Mouse (Mus musculus) Patski (cell line): ENCODE data around the gene Gabbr2. TPM values are rescaled to one million over a fixed set of nuclear protein-coding genes. Genes with fewer than 3 reads are reported as not detected.

Experiments used
- ATAC-seq: fragments of 100-300 bp; one replicate; pipeline ENCODE4 v1.8.0; 2021
- CTCF ChIA-PET: fragments of 350-600 bp; sonication (Branson Sonifier 250); formaldehyde crosslinking; loops from one replicate; lab custom pipeline; 2022; ENCODE audit warnings: inconsistent platforms; lab: Charles Lee
- POLR2A ChIA-PET: fragments of 350-600 bp; sonication (Branson Sonifier 250); formaldehyde crosslinking; loops from one replicate; lab custom pipeline; 2022; ENCODE audit warnings: antibody characterized with exemption, inconsistent platforms; lab: Charles Lee
- DNase-seq: peaks from one replicate; pipeline ENCODE4 v3.0.0-alpha.2; 2011; ENCODE audit warnings: low read depth, low spot score
- H3K27me3 ChIP-seq: fragments of 371-371 bp; one replicate; pipeline ENCODE4 v1.5.1; 2021
- CTCF ChIP-seq: fragments of 100-300 bp; IDR thresholded peaks from one replicate; pipeline ENCODE4 v1.5.1; 2021
- in situ Hi-C: fragments of 300-500 bp; cut with MboI; formaldehyde crosslinking; loops from 3 replicates; pipeline ENCODE4 v1.11.1; 2018; ENCODE audit warnings: low pct_unique_long_range_greater_than_20kb, mixed read lengths
- polyA plus RNA-seq: library from polyadenylated mRNA; unstranded; gene quantifications from one replicate; pipeline ENCODE4 v1.2.3, GENCODE M21; 2021

Gene Gabbr2
- polyA plus RNA-seq, 1 experiment from 2014 or later = not detected

- in situ Hi-C loops = no loop called here
Measured at GRCm38 (mm10) chr4:46846396-46846795, 145.3 kb downstream of the Gabbr2 start.

GRCm38 (mm10) chr4:46844982-46845643 is 146.6 kb downstream of the Gabbr2 start:
- TF ChIP-seq CTCF = no peak
- H3K27me3 ChIP-seq = no peaks in the 10 kb centered on the region
- CTCF ChIA-PET = no interaction called here
- ATAC-seq (no peak), DNase-seq (no peak)
- POLR2A ChIA-PET = no interaction called here
- in situ Hi-C loops = no loop called here

More at GRCm38 (mm10) chr4:46846396-46846795, 145.3 kb downstream of the Gabbr2 start:
- H3K27me3 ChIP-seq = no peaks in the 10 kb centered on the region
- no peak for DNase-seq
- ATAC-seq = no peak
- TF ChIP-seq CTCF = no peak
- ChIA-PET POLR2A (no interaction called here), CTCF (interaction anchor here (1.0 to 1.5 kb wide), 2 partner anchors 13 to 228 kb away, joined by 3 read pairs; no protein-coding TSS in a partner anchor)

- no peak for ATAC-seq
- no peaks in the 10 kb centered on the region for H3K27me3 ChIP-seq
- no peak for TF ChIP-seq CTCF
- DNase-seq = no peak
- in situ Hi-C loops = no loop called here
- CTCF ChIA-PET = no interaction called here
- POLR2A ChIA-PET = no interaction called here
Measured at GRCm38 (mm10) chr4:46844567-46844966, 147.1 kb downstream of the Gabbr2 start.

GRCm38 (mm10) chr4:46842596-46842995 is 149.1 kb downstream of the Gabbr2 start:
- ChIA-PET POLR2A (no interaction called here), CTCF (no interaction called here)
- in situ Hi-C loops = no loop called here
- DNase-seq = no peak
- no peak for ATAC-seq
- H3K27me3 ChIP-seq = no peaks in the 10 kb centered on the region
- TF ChIP-seq CTCF = no peak

- TF ChIP-seq CTCF = no peak
- H3K27me3 ChIP-seq = peaks cover 4% of the 10 kb centered on the region
- DNase-seq (no peak), ATAC-seq (no peak)
- in situ Hi-C loops = no loop called here
- ChIA-PET POLR2A (no interaction called here), CTCF (no interaction called here)
Measured at GRCm38 (mm10) chr4:46840146-46840545, 151.5 kb downstream of the Gabbr2 start.

- ATAC-seq (no peak), DNase-seq (no peak)
- peaks cover 9% of the 10 kb centered on the region for H3K27me3 ChIP-seq
- ChIA-PET POLR2A (interaction anchor here (0.7 kb wide), 1 partner anchor 12 kb away, joined by 4 read pairs; no protein-coding TSS in a partner anchor), CTCF (no interaction called here)
- TF ChIP-seq CTCF = no peak
- in situ Hi-C loops = no loop called here
Measured at GRCm38 (mm10) chr4:46837362-46837761, 154.3 kb downstream of the Gabbr2 start.

- DNase-seq (no peak), ATAC-seq (no peak)
- in situ Hi-C loops = no loop called here
- no peak for TF ChIP-seq CTCF
- ChIA-PET CTCF (no interaction called here), POLR2A (no interaction called here)
- H3K27me3 ChIP-seq = peaks cover 9% of the 10 kb centered on the region
Measured at GRCm38 (mm10) chr4:46836065-46836464, 155.6 kb downstream of the Gabbr2 start.

GRCm38 (mm10) chr4:46835064-46835463 is 156.6 kb downstream of the Gabbr2 start:
- ATAC-seq (no peak), DNase-seq (no peak)
- TF ChIP-seq CTCF = no peak
- peaks cover 9% of the 10 kb centered on the region for H3K27me3 ChIP-seq
- in situ Hi-C loops = no loop called here
- ChIA-PET POLR2A (no interaction called here), CTCF (no interaction called here)

- peaks cover 9% of the 10 kb centered on the region for H3K27me3 ChIP-seq
- ATAC-seq (no peak), DNase-seq (no peak)
- POLR2A ChIA-PET = no interaction called here
- TF ChIP-seq CTCF = no peak
- in situ Hi-C loops = no loop called here
- CTCF ChIA-PET = no interaction called here
Measured at GRCm38 (mm10) chr4:46832834-46833544, 158.7 kb downstream of the Gabbr2 start.

GRCm38 (mm10) chr4:46829656-46830055 is 162.0 kb downstream of the Gabbr2 start:
- CTCF ChIA-PET = no interaction called here
- POLR2A ChIA-PET = no interaction called here
- TF ChIP-seq CTCF = no peak
- DNase-seq = no peak
- no peak for ATAC-seq
- in situ Hi-C loops = no loop called here
- H3K27me3 ChIP-seq = peaks cover 5% of the 10 kb centered on the region

GRCm38 (mm10) chr4:46828141-46828571 is 163.5 kb downstream of the Gabbr2 start:
- ATAC-seq = no peak
- ChIA-PET CTCF (no interaction called here), POLR2A (no interaction called here)
- no peak for DNase-seq
- H3K27me3 ChIP-seq = peaks cover 5% of the 10 kb centered on the region
- TF ChIP-seq CTCF = no peak
- in situ Hi-C loops = no loop called here
